Mouse (Mus musculus): Measurements from ENCODE around the gene Gm9844. TPM values are rescaled to one million over a fixed set of nuclear protein-coding genes. Genes with fewer than 3 reads are reported as not detected.
"Not testable (repeated sequence)": the region's sequence is repeated elsewhere in the genome, so short reads cannot be mapped to it uniquely, and the experiment has no call there.

Gene Gm9844
- polyA plus RNA-seq, 1 experiment from 2014 or later, result 35.5 TPM

GRCm38 (mm10) chr7:24891241-24892124, 29.5 kb downstream of the Gm9844 start:
- Histone ChIP-seq H3K36me3 (peaks cover 49% of the 10 kb centered on the region), H3K4me3 (no peak overlapping the region), H3K4me1 (replicated peaks) (peaks cover 15% of the 10 kb centered on the region), H3K27ac (replicated peaks) (no peak overlapping the region), H3K27me3 (no peaks in the 10 kb centered on the region), H3K9ac (no peak overlapping the region), H3K9me3 (no peaks in the 10 kb centered on the region), H3K4me2 (no peak overlapping the region)
- WGBS, result 75% methylated on average over 3 of the region's 3 CpGs
- no peak for ATAC-seq (ENCODE audit: low read depth)

- Histone ChIP-seq H3K4me1 (replicated peaks) (peaks cover 8% of the 10 kb centered on the region), H3K4me3 (no peak overlapping the region), H3K36me3 (peaks cover 42% of the 10 kb centered on the region), H3K27me3 (no peaks in the 10 kb centered on the region), H3K9me3 (no peaks in the 10 kb centered on the region), H3K9ac (no peak overlapping the region), H3K4me2 (no peak overlapping the region), H3K27ac (replicated peaks) (no peak overlapping the region)
- WGBS, result 75% methylated on average over 2 of the region's 2 CpGs
- ATAC-seq (ENCODE audit: low read depth), result no peak
Observed at GRCm38 (mm10) chr7:24892125-24892583, 30.1 kb downstream of the Gm9844 start.

- H3K9ac ChIP-seq; H3K4me2 ChIP-seq; H3K36me3 ChIP-seq; H3K9me3 ChIP-seq; H3K27me3 ChIP-seq; H3K4me3 ChIP-seq; H3K4me1 ChIP-seq (replicated peaks); ATAC-seq (ENCODE audit: low read depth); H3K27ac ChIP-seq (replicated peaks): not testable (repeated sequence)
- WGBS, result 98% methylated on average over 2 of the region's 2 CpGs
Observed at GRCm38 (mm10) chr7:24895749-24896148, 33.7 kb downstream of the Gm9844 start.

- no peak overlapping the region for H3K4me2 ChIP-seq
- no peaks in the 10 kb centered on the region for H3K27me3 ChIP-seq
- no peak overlapping the region for H3K9ac ChIP-seq
- H3K36me3 ChIP-seq, result peaks cover 1% of the 10 kb centered on the region
- WGBS, result 73% methylated on average over 8 of the region's 8 CpGs
- H3K9me3 ChIP-seq, result no peaks in the 10 kb centered on the region
- no peak for ATAC-seq (ENCODE audit: low read depth)
- no peak overlapping the region for H3K27ac ChIP-seq (replicated peaks)
- H3K4me3 ChIP-seq, result no peak overlapping the region
- H3K4me1 ChIP-seq (replicated peaks), result no peaks in the 10 kb centered on the region
Observed at GRCm38 (mm10) chr7:24896269-24896668, 34.3 kb downstream of the Gm9844 start.

- Histone ChIP-seq H3K4me1 (replicated peaks) (peaks cover 5% of the 10 kb centered on the region; the same call in 1 of the 2 replicates), H3K36me3 (no peaks in the 10 kb centered on the region), H3K27me3 (no peaks in the 10 kb centered on the region), H3K9ac (no peak within 1 kb of the TSS), H3K4me2 (no peak within 1 kb of the TSS), H3K27ac (replicated peaks) (no peak within 1 kb of the TSS), H3K9me3 (no peaks in the 10 kb centered on the region), H3K4me3 (no peak within 1 kb of the TSS)
- no peak for ATAC-seq (ENCODE audit: low read depth)
- WGBS, result 78% methylated on average over 12 of the region's 12 CpGs
Observed at GRCm38 (mm10) chr7:24897224-24897623, 35.2 kb downstream of the Gm9844 start, which contains the start of gene Cd79a. Gene Cd79a (plus strand): TSS chr7:24897381.

GRCm38 (mm10) chr7:24897959-24898358, 35.9 kb downstream of the Gm9844 start:
- H3K27ac ChIP-seq (replicated peaks), result no peak overlapping the region
- H3K36me3 ChIP-seq, result no peaks in the 10 kb centered on the region
- H3K4me2 ChIP-seq, result no peak overlapping the region
- no peak overlapping the region for H3K4me3 ChIP-seq
- H3K9me3 ChIP-seq, result no peaks in the 10 kb centered on the region
- H3K4me1 ChIP-seq (replicated peaks), result peaks cover 10% of the 10 kb centered on the region; the same call in 1 of the 2 replicates
- H3K9ac ChIP-seq, result no peak overlapping the region
- 74% methylated on average over 5 of the region's 5 CpGs for WGBS
- no peak for ATAC-seq (ENCODE audit: low read depth)
- no peaks in the 10 kb centered on the region for H3K27me3 ChIP-seq

GRCm38 (mm10) chr7:24901114-24901513, 39.1 kb downstream of the Gm9844 start:
- Histone ChIP-seq H3K36me3 (no peaks in the 10 kb centered on the region), H3K9me3 (no peaks in the 10 kb centered on the region), H3K9ac (no peak overlapping the region), H3K4me3 (no peak overlapping the region), H3K27me3 (no peaks in the 10 kb centered on the region), H3K4me1 (replicated peaks) (peaks cover 36% of the 10 kb centered on the region), H3K4me2 (no peak overlapping the region), H3K27ac (replicated peaks) (no peak overlapping the region)
- 76% methylated on average over 6 of the region's 6 CpGs for WGBS
- no peak for ATAC-seq (ENCODE audit: low read depth)

- no peaks in the 10 kb centered on the region for H3K36me3 ChIP-seq
- ATAC-seq (ENCODE audit: low read depth), result no peak
- H3K27me3 ChIP-seq, result no peaks in the 10 kb centered on the region
- H3K9me3 ChIP-seq, result no peaks in the 10 kb centered on the region
- H3K9ac ChIP-seq, result no peak overlapping the region
- H3K4me3 ChIP-seq, result 0 out of 2 replicates have a peak overlapping the region, but pooled peaks have one; percentile 66
- peaks cover 43% of the 10 kb centered on the region for H3K4me1 ChIP-seq (replicated peaks)
- peak overlapping the region; percentile 74; the same call in 1 of the 2 replicates for H3K27ac ChIP-seq (replicated peaks)
- 80% methylated on average over 1 of the region's 1 CpGs for WGBS
- H3K4me2 ChIP-seq, result peak overlapping the region; percentile 75
Observed at GRCm38 (mm10) chr7:24901842-24902241, 39.8 kb downstream of the Gm9844 start.

- Histone ChIP-seq H3K9me3 (no peaks in the 10 kb centered on the region), H3K4me3 (peak overlapping the region; percentile 66), H3K9ac (peak overlapping the region; percentile 78), H3K36me3 (no peaks in the 10 kb centered on the region), H3K4me1 (replicated peaks) (peaks cover 47% of the 10 kb centered on the region), H3K27me3 (no peaks in the 10 kb centered on the region), H3K27ac (replicated peaks) (peak overlapping the region; percentile 74), H3K4me2 (peak overlapping the region; percentile 75)
- no peak for ATAC-seq (ENCODE audit: low read depth)
- 45% methylated on average over 2 of the region's 2 CpGs for WGBS
Observed at GRCm38 (mm10) chr7:24902264-24902629, 40.2 kb downstream of the Gm9844 start.

- ATAC-seq (ENCODE audit: low read depth), result no peak
- Histone ChIP-seq H3K36me3 (no peaks in the 10 kb centered on the region), H3K9ac (peak within 1 kb of the TSS; percentile 78), H3K9me3 (no peaks in the 10 kb centered on the region), H3K4me3 (peak within 1 kb of the TSS; percentile 66), H3K4me1 (replicated peaks) (peaks cover 49% of the 10 kb centered on the region), H3K4me2 (peak within 1 kb of the TSS; percentile 75), H3K27me3 (no peaks in the 10 kb centered on the region), H3K27ac (replicated peaks) (peak within 1 kb of the TSS; percentile 81)
- WGBS, result 9% methylated on average over 37 of the region's 68 CpGs
Observed at GRCm38 (mm10) chr7:24902630-24903443, 40.8 kb downstream of the Gm9844 start, which contains the start of gene Arhgef1. Gene Arhgef1 (plus strand): TSS chr7:24902912.

- Histone ChIP-seq H3K9ac (peak overlapping the region; percentile 78), H3K27ac (replicated peaks) (0 out of 2 replicates have a peak overlapping the region, but pooled peaks have one; percentile 74)
Observed at GRCm38 (mm10) chr7:24903444-24903825, 41.4 kb downstream of the Gm9844 start.

GRCm38 (mm10) chr7:24904070-24904483, 42.1 kb downstream of the Gm9844 start:
- Histone ChIP-seq H3K9ac (peak overlapping the region; percentile 86), H3K9me3 (no peaks in the 10 kb centered on the region), H3K36me3 (peaks cover 9% of the 10 kb centered on the region), H3K4me3 (peak overlapping the region; percentile 66), H3K27ac (replicated peaks) (peak overlapping the region; percentile 81), H3K4me2 (peak overlapping the region; percentile 75), H3K27me3 (no peaks in the 10 kb centered on the region), H3K4me1 (replicated peaks) (peaks cover 49% of the 10 kb centered on the region)
- ATAC-seq (ENCODE audit: low read depth), result peak; percentile 98
- under 1% methylated on average over 30 of the region's 30 CpGs for WGBS

More at GRCm38 (mm10) chr7:24903444-24903825, 41.4 kb downstream of the Gm9844 start:
- Histone ChIP-seq H3K27me3 (no peaks in the 10 kb centered on the region), H3K4me2 (peak overlapping the region; percentile 75), H3K4me3 (peak overlapping the region; percentile 66), H3K9me3 (no peaks in the 10 kb centered on the region), H3K4me1 (replicated peaks) (peaks cover 49% of the 10 kb centered on the region), H3K36me3 (peaks cover 3% of the 10 kb centered on the region)
- WGBS, result 44% methylated on average over 10 of the region's 10 CpGs
- ATAC-seq (ENCODE audit: low read depth), result no peak

All from neural tube, embryonic 13.5 days (tissue).